Mouse (Mus musculus): ENCODE data around the gene Egr4.

Gene Egr4

DNA sequence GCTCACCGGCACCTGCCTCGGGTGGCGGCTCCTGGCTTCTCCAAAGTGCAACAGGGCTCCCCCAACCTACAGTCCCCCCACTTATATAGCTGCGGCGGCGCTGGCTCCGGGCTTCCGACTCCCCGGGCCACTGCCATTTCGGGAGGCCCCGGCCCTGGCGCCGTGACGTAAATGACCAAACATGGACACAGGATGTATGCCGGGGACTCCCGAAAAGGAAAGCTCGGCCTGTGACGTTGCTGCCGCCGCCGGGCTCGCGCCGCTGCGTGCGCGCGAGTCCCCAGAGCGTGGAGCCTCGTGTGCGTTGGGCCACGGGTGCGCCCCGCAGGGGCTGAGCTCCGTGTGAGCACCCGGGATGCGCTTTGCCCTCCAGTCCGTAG lies at the start of gene Egr4:
TSS of gene Egr4 (minus strand) at position 59 of the 380 bp plus-strand sequence.
- DNase-seq = peak; percentile 96

GRCm38 (mm10) chr6:85562374-85562773 lies 49.0 kb upstream of the Egr4 start:
- DNase-seq = no peak

DNA sequence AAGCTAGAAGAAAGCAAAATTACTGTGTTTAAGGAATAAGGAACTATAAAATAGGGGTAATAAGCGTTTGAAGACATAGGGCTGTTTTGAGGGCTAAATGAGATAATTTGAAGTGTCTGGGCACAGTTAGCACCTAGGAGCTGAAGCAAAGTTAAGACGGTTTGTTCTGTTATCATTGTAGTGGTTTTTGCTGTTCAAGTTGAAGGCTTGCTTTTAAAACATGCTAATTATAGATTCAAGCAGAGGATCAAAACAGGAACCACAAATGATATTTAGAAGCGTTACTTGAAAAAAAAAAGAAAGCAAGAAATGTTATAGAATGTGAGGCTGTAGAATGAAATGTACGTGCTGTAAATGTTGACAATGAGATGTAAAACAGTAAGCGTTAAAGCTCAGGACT lies 34.3 kb upstream of the Egr4 start:
- no peak for DNase-seq

GRCm38 (mm10) chr6:85544251-85544881 lies 31.0 kb upstream of the Egr4 start:
- peak; percentile 51 for DNase-seq

- DNase-seq = no peak
Observed at GRCm38 (mm10) chr6:85543351-85544175, 30.2 kb upstream of the Egr4 start.

GRCm38 (mm10) chr6:85522825-85523224 lies 9.4 kb upstream of the Egr4 start:
- DNase-seq = peak; percentile 44

GRCm38 (mm10) chr6:85522026-85522425 lies 8.6 kb upstream of the Egr4 start:
- no peak for DNase-seq

GRCm38 (mm10) chr6:85518091-85518693 lies 4.8 kb upstream of the Egr4 start:
- peak; percentile 55 for DNase-seq

- DNase-seq = no peak
Observed at GRCm38 (mm10) chr6:85515941-85516340, 2.6 kb upstream of the Egr4 start.

GRCm38 (mm10) chr6:85512577-85513530 lies 535 bp downstream of the Egr4 start:
- peak; percentile 38 for DNase-seq

GRCm38 (mm10) chr6:85512056-85512440 lies 1.3 kb downstream of the Egr4 start:
- DNase-seq = no peak

DNA sequence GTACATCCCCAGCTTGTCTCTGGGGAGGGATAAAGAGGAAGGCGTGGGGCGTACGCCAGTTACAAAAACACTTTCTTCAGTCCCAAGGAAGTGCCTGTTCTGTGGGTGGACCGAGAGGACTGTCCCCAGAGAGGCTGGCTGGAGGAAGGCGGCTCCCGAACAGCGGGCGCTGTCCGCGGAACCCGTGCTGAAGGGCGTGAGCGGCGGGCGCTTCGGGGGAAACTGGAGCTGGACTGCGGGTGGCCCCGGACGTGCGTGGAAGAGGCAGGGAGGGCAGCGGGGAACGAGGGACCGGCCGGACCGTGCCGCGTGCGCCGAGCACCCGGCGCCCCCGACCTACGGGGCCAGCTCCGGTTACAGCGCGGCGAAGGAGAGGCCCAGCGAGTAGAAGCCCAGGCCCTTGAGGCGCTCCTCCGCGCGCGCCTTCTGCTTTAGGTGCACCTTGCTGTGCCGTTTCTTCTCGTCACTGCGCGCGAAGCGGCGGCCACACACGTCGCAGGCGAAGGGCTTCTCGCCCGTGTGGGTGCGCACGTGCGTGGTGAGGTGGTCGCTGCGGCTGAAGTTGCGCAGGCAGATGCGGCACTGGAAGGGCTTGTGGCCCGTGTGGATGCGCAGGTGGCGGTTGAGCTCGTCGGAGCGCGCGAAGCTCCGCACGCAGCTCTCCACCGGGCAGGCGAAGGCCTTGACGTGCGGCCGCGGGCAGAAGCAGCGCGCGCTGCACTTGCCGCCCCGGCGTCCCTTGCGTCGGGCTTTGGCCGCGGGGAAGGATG lies 1.9 kb downstream of the Egr4 start:
- peak; percentile 38 for DNase-seq

DNA sequence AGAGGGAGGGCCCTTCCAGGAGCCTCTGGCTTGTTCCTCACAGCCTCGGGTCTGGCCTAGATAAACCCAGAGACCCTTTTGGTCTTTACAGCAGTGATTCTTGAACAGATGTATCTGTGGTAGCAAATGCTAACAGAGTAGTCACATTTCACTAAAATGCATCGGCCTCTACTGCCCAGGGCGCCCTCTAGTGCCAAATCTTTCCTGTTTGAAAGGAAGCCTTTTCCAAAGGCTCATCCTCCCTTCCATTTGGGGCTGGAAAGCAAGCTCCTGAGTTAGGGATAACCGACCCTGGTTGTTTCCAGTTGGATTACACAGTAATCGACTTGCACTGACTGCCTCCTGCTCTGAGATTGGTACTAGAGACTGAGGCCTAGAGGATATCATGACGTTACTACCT lies 2.9 kb downstream of the Egr4 start:
- peak; percentile 80 for DNase-seq

GRCm38 (mm10) chr6:85508602-85509001 lies 4.8 kb downstream of the Egr4 start:
- DNase-seq = no peak

DNA sequence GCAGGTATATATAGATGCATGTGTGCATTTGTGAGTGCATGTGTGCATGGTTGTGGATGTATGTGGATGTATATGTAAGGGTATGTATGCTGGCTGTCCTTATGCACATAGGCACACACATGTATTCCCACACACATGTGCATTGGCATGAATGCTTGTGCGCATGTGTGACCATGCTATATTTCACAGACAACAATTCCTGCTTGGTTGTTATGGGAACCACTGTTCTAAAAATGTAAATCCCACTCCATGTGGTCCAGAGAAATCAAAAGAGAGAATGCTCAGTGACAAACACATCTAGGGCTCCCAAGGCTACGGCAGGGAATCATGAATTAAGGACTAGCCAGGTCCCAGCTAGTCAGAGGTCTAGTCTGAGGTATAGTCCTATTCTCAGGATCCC lies 8.5 kb downstream of the Egr4 start:
- DNase-seq = no peak

GRCm38 (mm10) chr6:85502911-85503250 lies 10.5 kb downstream of the Egr4 start, which contains the start of gene Fbxo41:
Gene Fbxo41 (minus strand): TSS chr6:85502994.
- peak; percentile 82 for DNase-seq

- peak; percentile 38 for DNase-seq
Observed at GRCm38 (mm10) chr6:85502103-85502910, 11.1 kb downstream of the Egr4 start.

DNA sequence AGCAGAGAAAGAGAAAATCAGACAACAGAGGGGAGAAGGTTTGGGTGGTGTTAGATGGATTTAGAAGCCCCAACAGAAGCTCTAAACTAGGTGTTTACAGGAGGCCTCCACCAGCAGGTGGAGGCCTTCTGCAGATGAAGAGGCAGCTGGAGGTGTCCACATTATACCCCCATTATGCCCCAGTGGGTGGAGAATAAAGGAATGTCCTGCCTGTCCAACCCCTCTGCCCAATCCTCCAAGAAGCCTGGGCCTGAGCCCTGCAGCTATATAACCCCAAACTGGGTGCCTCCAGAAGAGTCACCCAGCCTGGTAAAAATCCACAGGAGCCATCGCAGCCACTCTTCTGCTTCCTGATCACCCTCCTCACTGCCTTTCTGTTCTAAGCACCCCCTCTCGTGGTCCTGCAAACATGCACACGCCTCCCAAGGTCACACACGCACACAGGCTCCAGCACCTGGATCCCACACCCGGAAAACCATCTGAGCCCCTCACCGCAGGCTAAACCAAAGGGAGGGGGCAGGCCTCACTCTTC lies 11.8 kb downstream of the Egr4 start:
- DNase-seq = no peak

- no peak for DNase-seq
Observed at GRCm38 (mm10) chr6:85500416-85500815, 13.0 kb downstream of the Egr4 start.

- no peak for DNase-seq
Observed at GRCm38 (mm10) chr6:85498147-85498546, 15.2 kb downstream of the Egr4 start.

- no peak for DNase-seq
Observed at GRCm38 (mm10) chr6:85496976-85497375, 16.4 kb downstream of the Egr4 start.

All from right cerebral cortex, adult 18-20 months (tissue).